Mouse (Mus musculus) erythroblast, embryonic 14.5 days (primary cell): ENCODE results near the gene Col2a1.

ENCODE experiments used
- GATA1 ChIP-seq: IDR thresholded peaks from 2 replicates; pipeline ENCODE4 v1.6.1; 2012; ENCODE audit warnings: low read length, inconsistent platforms, mixed read lengths
- TAL1 ChIP-seq: IDR thresholded peaks from 3 replicates; pipeline ENCODE4 v1.6.1; 2012; ENCODE audit warnings: low read length, inconsistent platforms, mixed read lengths

DNA sequence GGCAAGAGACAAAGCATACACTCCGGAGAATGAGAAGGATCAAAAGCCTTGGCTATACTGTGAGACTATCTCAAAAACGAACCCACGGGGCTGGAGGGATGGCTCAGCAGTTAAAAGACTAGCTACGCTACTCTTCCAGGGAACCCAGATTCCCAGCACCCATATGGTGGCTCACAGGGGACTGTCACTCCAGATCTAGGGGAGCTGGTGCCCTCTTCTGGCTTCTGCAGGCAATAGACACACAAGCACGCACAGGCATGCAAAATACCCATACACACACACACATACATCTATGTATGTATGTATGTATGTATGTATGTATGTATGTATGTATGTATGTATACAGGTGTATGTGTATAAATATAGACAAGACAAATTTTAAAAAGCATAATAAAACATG is 32.1 kb upstream of the Col2a1 start:
- TF ChIP-seq TAL1 (no peak), GATA1 (no peak)
